Mouse (Mus musculus) small intestine, adult 2 months (tissue): ENCODE data around the gene Usp54.

ENCODE experiments used
- CTCF ChIP-seq: fragments of 200-500 bp; IDR thresholded peaks from 2 replicates; pipeline ENCODE4 v1.5.1; 2012; ENCODE audit warnings: low read depth, mild to moderate bottlenecking, control low read depth, inconsistent platforms, low read length, moderate library complexity, mixed read lengths; ENCODE audit not compliant: insufficient replicate concordance, insufficient read length; ENCODE audit errors: extremely low read depth
- POLR2A ChIP-seq: fragments of 200-500 bp; IDR thresholded peaks from 2 replicates; pipeline ENCODE4 v1.6.1; 2012; ENCODE audit warnings: low read depth, mild to moderate bottlenecking, control low read depth, inconsistent platforms, low read length, moderate library complexity

GRCm38 (mm10) chr14:20601287-20601686, 39.6 kb downstream of the Usp54 start:
- no peak for TF ChIP-seq CTCF
- TF ChIP-seq POLR2A, result no peak
